Mouse (Mus musculus) right cerebral cortex, postnatal 14 days (tissue): ENCODE data around the gene Dusp10.

ENCODE experiments used
- DNase-seq: peaks from one replicate; pipeline ENCODE4 v3.0.0; 2022

The Dusp10 gene

DNA sequence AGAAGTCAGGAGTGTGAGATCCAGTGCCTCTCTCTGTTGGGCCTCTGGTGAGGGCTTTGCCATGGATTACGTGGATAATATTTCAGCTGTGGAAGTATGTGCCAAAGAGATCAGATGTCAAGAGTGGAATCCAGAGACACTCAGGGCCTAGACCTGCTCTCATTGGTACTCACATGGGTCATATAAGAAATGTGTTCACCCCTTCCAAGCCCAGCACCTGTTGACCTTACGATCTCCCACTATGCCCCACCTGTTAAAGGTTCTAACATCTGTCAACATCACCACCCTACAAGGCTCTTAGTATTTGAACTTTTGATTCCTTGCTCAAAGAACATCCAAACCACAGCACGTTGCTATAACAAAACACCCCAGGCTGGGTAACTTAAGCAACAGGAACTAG, 46.7 kb downstream of the Dusp10 start:
- no peak for DNase-seq

DNA sequence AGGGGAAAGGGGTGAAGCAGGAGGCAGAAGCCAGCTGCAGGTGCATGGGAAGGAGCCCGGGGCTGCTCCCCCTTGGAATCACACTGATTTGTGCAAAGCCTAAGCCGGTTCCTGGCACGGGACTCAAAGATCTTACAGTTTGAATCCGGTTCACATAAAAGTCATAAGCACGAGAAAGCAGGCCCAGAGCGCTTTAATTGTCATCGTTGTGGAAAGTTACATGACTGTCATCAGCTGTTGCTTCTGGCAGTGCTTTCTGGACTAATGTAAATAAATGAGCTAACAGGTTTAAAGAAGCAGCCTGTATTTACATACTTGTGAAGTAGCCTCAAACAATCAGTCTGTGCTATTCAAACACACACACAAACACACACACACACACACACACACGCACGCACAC, 47.3 kb downstream of the Dusp10 start:
- DNase-seq = no peak

DNA sequence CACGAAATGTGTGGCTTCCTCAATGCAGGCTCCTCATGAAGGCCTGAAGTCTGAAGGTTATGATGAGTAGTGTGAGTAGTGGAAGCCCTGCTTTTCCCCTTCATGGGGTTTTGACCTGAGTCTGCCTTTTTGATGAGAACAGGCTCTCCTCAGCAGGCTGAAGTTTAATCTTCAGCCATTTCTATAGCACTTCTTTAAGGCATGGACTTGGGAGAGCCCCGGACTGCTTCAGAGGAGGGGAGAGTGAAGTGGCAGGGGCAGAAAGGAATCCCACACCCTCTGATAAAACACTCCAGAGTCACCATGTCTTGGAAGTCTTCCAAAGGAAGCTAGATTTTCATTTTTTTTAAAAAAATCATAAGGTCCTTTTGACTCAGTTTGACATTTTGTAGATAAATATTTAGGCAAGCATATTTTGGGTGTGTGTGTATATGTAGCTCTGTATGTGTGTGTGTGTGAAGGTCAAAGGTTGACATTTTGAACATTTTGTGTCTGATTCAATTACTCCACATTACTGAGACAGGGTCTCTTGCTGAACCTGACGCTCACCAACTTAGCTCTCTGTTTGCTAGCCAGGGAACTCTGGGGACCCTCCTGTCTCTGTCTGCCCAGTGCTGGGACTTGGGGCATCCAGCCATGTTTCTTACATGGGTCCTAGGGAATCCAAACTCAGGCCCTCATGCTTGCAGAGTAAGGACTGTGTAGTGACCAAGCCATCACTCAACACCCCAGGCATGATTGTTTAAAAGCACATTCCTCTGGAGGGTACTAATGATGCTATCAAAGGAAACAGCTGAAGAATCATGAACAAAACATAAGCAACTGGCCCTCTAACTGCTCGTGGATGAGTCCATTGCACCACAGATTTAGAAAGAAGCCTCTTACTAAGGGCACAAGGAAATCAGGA, 48.0 kb downstream of the Dusp10 start:
- DNase-seq = no peak

DNA sequence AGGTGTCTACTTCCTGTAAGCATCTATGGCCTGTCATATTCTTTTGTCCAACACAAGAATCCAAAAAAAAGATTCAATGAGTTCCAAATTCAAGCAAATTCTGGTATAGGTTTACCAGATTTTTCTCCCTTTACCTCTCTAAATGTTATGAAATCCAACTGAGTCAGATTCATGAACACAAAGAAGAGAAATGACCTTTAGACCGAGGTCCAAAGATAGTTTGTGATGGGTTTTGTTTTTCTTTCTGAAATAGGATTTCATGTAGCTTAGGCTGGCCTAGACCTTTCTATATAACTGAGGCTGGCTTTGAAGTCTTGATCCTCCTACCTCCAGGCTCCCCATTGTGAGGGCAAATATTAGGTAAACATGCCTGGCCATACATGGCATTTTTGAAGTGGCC, 48.8 kb downstream of the Dusp10 start:
- DNase-seq = no peak

DNA sequence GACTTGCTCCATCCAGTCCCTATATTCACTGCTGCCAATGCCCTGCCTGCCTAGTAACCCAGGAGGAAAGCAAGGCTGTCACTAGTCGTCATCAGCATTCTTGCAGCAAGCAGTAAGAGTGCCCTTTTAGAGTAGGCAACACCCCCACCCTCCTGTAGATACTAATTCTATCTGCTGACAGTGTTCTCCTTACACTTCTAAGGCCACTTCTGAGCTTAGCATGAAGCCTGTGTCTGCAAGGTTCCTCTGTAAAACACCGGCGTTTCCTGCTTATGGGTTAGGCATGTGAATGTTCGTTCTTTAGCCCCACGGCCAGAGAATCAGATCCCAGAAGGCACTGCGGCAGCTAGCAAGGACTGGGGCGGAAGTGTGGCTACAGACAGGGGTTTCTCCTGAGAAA, 51.2 kb downstream of the Dusp10 start:
- no peak for DNase-seq

DNA sequence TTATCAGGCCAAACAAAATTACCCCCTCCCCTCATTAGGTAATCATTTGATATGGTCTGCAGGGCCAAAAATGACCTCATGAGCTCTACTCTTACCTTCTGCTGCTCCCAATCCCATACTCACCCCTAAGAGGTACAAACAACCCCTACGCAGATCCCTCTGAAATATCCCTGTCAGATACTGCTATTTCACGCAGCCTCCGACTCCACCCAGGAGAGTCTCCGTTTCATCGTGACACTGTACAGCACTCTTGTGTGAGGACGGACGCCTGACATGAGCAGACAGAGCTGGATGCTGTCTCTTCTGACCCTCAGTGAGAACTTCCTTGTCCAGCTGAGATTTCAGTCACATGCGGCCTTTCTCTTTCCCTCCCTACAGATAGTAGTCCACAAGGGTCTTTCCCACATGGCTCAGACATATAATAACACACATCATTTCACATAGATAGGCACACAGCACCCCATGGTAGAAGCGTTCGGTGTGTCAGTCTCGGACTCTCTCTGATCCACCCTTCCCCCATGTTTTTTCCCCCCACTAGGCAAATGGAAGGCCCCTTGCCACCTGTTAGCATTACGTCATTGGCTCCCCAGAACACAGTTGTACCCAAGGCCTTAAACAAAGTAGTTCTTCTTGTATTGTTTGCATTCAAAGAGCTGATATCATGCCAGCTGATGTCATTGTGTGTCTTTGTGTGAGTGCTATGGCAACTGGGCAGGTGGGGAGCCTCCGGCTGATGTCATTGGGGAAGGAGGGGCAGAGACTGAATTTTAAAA, 52.7 kb downstream of the Dusp10 start:
- DNase-seq = no peak

DNA sequence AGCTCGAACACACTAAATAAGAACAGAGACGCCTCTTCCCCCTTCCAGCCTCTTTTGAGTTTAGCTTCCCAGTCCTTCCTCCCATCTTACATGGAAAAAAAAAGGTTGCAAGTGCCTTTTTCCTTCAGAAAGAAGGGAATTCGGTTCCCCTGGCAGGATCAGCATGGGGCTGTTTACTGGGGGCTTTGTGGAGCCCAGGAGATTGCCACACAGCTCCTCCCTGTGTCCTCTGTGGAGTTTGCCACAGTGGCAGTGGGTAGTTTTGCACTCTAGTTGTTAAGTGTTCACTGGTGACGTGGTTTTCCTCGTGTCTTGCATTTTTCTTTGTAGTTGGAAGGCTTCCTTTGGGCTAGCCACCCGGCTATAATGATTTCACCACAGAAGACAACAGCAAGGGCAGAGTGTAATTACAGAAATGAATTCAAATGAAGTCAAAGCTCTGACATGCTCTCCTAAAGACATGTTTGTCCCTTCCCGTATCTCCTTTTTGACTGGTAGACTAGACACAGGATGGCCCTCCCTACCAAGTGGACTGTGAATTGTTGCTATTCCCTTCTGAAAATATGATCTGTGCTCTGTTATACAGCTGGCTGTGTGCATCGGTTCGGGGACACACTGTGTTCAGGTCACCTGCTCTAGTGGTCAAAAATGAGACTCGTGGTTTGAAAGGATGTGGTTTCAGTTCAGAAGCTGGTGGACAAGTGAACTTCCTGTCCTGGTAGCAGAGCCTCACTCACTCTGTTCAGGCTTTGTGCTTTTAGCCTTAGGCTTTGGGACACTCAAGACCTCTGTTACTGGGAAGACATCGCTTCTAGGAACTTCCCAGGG, 53.6 kb downstream of the Dusp10 start:
- DNase-seq = no peak

DNA sequence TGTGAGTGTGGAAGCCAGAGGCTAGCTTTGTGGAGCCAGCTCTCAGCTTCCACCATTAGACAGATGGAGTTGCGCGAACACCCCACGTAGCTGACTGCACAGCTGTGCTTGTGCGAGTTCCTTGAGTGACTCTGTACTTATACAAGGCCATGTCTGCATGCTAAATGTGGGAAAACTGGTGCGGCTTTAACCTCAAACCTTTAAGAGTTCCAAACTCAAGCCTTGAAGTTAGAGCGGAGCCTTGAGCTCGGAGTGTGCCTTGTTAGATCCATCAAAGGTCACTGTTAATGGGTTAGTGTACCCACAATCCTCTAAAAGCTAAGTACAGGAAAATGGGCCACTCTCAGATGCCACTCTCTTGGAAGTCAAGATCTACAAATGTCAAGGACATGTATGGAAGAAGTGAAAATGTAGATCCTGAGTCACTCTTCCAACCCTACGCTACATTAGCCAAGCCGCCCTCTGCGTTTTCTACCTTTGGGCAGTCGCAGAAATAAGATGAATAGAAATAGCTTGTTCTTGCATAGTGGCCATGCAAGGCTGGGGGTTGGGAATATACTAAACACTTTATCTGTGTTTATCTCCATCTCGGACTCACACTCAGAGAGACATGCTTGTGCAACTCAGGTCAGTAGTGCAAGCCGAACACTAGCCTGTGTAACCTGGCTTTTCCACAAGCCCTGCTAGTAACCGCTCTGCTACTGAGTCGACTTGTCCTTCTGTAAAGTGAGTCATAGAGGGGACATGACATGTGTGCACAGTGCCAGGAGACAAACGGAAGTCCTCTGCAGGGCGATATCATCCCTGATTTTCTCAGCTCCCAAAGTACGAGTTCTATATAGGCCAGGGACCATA, 54.8 kb downstream of the Dusp10 start:
- DNase-seq = no peak

DNA sequence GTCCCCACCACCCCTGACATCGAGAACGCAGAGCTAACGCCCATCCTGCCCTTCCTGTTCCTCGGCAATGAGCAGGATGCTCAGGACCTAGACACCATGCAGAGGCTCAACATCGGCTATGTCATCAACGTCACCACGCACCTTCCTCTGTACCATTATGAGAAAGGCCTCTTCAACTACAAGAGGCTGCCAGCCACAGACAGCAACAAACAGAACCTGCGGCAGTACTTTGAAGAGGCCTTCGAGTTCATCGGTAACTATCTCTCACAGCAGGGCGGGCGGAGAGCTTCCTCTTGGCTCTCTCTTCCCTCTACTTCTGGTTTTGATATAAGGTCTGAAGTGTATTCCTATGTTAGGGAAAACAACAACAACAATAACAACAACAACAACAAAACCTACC, 55.9 kb downstream of the Dusp10 start:
- DNase-seq = no peak

DNA sequence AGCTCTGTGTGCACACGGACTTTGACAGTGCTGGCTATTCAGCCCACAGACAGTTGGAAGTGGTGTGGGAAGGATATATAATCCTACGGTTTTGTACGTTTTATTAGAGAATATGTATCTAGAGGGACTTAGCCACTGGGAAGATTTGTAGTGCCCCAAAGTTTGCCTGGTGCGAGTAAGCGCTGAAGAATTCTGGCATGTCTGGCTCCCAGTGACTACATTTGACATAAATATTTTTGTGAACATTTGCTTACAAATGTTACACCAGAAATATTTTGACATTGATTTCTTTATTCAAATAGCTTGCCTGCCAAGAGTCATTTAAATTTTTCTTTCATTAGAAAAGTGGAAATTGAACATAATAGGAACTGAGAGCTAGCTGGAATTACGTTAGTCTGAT, 63.0 kb downstream of the Dusp10 start:
- DNase-seq = no peak

DNA sequence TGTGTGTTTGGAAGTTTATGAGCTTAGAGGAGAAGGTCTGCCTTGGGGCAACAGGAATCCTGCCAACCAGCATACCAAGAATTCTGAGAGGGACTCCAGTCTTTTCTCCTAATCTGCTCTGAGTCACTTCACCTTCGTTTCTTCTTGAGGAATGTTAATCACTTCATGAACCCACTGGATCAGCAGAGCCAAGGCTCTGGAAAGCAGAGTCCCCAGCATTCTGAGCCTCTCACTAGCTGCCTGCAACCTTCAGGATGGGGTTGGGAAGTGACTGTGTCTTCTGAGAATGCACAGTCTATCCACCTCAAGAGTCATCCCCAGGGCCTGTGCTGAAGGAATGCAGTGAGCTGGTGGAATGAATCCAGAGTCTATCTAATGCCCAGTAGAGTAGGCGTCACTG, 63.7 kb downstream of the Dusp10 start:
- no peak for DNase-seq

DNA sequence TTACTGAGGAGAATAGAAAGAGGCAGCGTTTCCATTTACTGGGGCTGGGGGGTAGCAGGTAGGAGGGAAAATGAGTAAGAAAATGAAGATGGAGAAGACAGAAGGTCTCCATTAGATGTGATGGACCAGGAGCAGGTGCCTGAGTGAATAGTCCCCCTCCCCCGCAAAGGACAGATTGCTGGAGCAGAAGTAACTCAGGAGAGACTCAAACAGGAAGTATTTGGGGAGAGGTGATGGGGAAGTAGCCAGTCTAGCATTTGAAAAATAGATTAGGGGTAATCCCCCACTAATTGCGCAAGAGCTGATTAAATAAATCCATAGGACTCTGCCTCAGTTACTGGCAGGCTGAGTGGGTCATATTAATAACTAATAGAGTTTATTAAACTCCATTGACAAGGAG, 66.2 kb downstream of the Dusp10 start:
- DNase-seq = no peak

DNA sequence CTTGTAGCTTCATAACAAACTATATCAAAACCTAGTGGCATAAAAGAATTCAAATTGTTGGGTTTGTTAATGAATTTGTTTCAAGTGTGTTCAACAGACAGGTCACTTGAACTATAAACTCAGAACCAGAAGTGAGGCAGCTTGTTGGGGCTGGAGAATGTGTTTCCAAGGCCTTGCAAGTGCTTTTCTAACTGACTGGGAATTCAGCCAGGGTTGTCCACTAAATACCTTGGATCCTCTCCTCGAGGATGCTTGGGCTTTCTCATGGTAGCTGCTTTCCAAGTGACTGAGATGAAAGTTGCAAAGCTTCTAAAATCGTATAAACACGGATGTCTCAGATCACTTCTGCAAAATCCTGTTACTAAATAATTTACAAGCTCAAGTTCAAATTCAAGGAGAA, 69.6 kb downstream of the Dusp10 start:
- no peak for DNase-seq

DNA sequence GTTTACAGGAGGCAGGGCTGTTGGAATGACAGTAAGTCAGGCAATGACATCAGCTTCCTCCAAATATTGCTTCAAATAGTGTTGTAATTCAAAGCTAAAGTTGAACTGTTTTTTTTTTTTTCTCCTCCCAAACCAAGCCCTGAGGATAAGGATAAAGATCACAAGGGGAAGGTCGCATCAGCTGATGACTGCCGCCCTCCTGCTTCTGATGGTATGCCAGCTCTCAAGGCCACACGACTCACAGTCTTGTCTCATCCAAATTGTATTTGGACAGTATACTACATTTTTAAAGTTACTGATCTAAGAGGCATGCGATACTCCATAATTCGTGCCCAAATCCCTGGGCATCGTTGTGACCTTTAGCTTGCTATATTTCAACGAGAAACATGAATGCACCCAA, 70.1 kb downstream of the Dusp10 start:
- DNase-seq = no peak

DNA sequence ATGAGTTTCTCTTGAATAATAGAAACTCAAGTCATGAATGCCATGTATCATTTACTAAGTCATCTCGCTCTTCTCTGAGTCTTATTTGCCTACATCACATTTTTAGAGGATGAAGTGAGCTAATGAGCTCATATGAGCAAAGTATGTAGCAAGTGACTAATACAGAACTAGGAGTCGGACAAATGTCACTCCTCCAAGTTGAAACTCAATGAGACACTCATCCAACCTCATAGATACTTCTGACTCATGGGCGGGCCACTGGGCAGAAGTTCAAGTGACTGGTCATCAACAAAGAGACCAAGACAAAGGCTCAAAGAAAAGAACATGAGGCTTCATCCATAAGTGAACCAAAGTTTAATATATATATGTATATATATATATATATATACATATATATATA, 71.9 kb downstream of the Dusp10 start:
- DNase-seq = no peak

DNA sequence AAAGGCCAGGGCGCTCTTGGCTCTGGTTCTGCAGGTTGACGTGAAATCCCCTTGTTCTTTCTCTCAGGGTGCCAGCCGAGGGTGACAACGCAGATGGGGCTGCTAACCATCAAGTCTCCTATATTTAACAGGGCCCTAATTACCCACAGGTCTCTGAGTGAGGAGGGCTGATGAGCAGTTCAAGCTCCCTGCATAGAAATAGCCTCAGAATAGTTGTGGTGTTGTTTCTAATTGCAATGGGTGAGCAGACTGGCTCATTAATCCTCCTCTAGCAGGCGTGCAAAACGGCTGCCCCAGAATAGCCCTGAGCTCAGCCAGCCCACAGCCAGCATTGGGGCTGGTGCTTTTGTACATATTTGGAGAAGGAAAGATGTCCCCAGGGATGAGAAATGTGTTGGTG, 77.4 kb downstream of the Dusp10 start:
- no peak for DNase-seq

DNA sequence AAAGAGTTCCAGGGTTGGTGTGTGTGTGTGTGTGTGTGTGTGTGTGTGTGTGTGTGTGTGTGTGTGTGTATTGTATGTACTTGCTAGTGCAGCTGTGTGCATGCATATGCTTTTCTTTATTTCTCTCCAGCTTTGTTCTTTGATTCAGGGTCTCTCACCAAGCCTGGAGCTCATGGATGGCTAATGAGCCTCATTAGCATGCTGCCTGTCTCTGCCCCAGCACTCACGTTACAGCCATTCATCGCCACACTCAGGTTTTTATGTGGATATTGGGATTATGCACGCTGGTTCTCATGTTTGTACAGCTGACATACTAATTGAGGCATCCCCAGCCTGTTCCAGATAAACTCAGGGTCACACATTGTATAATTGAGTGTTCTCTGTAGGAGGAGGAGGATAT, 81.8 kb downstream of the Dusp10 start:
- DNase-seq = no peak

DNA sequence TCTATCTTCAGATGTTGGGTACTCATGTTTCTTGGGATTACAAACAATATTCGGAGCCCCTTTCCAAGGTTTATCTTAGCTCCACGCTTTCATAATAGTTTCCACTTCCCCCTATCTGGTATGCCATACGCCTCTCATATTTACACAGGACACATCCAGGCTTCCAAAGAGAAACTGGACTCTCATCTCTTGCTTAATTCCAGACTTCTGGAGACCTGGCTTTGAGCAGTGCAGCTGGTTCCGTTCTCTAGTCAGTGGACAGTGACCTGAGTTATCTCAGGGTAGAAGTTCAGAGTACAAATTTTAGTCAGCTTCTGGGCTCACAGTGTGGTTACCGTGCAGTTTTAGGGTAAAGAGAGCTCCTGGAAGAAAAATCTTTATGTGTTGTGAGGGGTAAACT, 87.3 kb downstream of the Dusp10 start:
- DNase-seq = no peak

DNA sequence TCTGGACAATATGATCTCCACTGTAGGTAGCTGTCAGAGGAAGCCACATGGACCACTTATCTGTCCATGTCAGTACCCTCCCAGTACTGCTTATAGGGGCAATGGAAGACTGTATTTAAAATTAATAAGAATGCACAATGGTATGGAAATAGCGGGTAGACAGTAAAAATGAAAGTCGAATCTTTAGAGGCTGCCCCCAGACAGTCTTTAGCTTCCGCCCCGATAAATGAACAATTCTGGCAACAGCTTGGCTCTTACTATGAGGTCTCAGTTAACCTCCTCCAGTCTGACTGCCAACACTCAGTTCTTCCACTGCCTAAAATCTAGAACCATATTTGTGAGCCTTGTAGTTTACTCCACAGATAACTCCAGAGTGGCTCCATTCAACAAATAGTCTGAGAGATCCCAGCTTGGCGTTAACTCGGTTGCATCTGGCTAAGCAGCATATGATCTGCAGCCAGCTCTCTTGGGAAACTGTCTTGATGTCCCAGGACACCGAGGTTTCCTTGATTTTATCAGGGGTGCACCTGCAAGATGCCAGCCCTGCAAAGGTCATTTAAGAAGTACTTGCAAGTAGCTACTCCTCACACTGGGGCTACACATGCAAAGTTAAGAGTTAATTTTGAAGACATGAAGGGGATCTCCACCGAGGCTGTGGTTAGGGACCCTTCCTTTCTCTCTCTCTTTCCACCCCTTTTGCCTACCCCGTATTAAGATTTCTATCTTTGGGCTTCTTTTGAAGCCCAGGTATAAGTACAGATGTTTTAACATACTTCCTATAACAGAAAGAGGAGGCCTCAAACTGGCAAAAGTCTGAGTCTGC, 88.0 kb downstream of the Dusp10 start:
- no peak for DNase-seq

DNA sequence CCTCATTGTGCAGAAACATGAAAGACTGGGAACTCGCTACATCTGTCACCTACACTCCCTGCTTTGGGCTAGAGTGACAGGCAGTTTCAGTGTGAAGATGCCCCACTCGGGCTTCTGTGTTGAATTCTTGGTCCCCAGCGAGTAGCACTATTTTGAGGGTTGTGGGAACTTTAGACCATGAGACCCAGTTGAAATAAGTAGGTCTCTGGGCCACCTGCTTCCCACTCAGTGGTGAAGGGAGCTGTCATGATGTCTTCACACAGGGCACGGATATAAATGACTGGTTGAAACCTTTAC, 88.6 kb downstream of the Dusp10 start:
- DNase-seq = no peak

DNA sequence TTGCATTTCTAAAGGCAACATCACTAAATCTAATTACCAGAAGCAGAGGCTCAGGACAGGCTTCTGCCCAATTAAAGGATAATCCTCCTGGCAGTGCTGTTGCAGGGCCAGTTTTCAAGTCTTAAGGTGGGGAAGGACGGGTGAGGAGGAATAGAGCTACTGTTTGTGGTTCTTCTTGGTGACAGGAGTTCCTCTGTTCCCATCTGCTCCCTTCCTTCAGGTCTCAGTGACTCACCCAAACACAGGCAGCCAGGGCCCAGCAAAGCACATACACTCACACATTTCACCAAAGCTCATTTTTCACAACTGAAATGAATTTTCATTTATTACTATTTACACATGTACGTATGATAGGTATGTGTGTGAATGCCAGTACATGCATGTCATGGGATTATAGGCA, 93.7 kb downstream of the Dusp10 start:
- DNase-seq = no peak

DNA sequence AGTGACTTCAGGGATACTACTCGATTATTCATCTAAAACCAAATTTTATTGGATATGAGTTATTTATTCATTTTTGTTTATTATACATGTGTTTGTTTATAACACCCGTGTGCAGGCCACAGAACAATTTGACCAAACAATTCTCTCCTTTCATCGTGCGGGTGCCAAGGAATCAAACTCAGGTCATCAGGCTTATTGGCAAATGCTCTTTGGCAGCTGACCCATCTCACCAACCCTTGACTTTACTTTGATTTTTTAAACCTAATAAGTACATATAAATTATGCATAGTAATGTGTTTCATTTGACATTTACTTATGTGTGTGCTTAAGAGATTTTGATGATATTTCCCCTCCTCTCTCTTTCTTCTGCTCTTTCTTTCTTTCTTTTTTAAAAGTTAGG, 94.3 kb downstream of the Dusp10 start:
- no peak for DNase-seq
